Mouse (Mus musculus) heart, adult 2 months (tissue): ENCODE measurements around the gene Olig2. TPM values are rescaled to one million over a fixed set of nuclear protein-coding genes. Genes with fewer than 3 reads are reported as not detected.

Experiments
- DNase-seq, 2 experiments: peaks; one replicate each; pipeline ENCODE4 v3.0.0; 2021
- H3K27ac ChIP-seq: fragments of 200-600 bp; 2 replicates; pipeline ENCODE4 v1.8.1; 2022
- H3K27me3 ChIP-seq: fragments of 200-500 bp; 2 replicates; pipeline ENCODE4 v1.6.1; 2012; ENCODE audit warnings: mild to moderate bottlenecking, low read length, inconsistent platforms, mixed read lengths; ENCODE audit not compliant: control insufficient read depth, insufficient read depth
- H3K36me3 ChIP-seq: fragments of 200-500 bp; 2 replicates; pipeline ENCODE4 v1.6.1; 2012; ENCODE audit warnings: low read length, inconsistent platforms; ENCODE audit not compliant: control insufficient read depth, insufficient read depth
- H3K4me1 ChIP-seq: fragments of 200-500 bp; 2 replicates; pipeline ENCODE4 v1.6.1; 2011; ENCODE audit warnings: low read length; ENCODE audit not compliant: control insufficient read depth, insufficient read depth
- H3K4me3 ChIP-seq: fragments of 200-600 bp; 2 replicates; pipeline ENCODE4 v1.8.1; 2022
- H3K79me2 ChIP-seq: fragments of 200-500 bp; replicated peaks from 2 replicates; pipeline ENCODE4 v1.6.1; 2012; ENCODE audit warnings: mild to moderate bottlenecking, inconsistent platforms, low read length, moderate library complexity, mixed read lengths; ENCODE audit not compliant: control insufficient read depth, insufficient read depth
- H3K9ac ChIP-seq: fragments of 200-500 bp; 2 replicates; pipeline ENCODE4 v1.6.1; 2012; ENCODE audit warnings: low read depth, mild to moderate bottlenecking, control low read depth, inconsistent platforms, low read length, mixed read lengths
- CTCF ChIP-seq: fragments of 200-600 bp; IDR thresholded peaks from 2 replicates; pipeline ENCODE4 v1.8.1; 2022; ENCODE audit warnings: antibody characterized with exemption, mild to moderate bottlenecking, moderate library complexity
- EP300 ChIP-seq: fragments of 200-500 bp; IDR thresholded peaks from 2 replicates; pipeline ENCODE4 v1.6.1; 2011; ENCODE audit warnings: low read depth, low read length, control low read depth; ENCODE audit not compliant: insufficient read depth
- POLR2A ChIP-seq: fragments of 200-500 bp; IDR thresholded peaks from 2 replicates; pipeline ENCODE4 v1.6.1; 2011; ENCODE audit warnings: mild to moderate bottlenecking, low read depth, low read length, control low read depth; ENCODE audit not compliant: insufficient read depth
- WGBS: fragments of 180-500 bp; shearing (Covaris S2); methylation state at CpG from one replicate; pipeline ENCODE4 v1.1.7; 2018; 5-methylcytosine and 5-hydroxymethylcytosine counted together
- intact Hi-C: fragments of 180-260 bp; cut with DNase I; formaldehyde crosslinking; loops from one replicate; pipeline ENCODE4 v1.15.1; 2025
- polyA plus RNA-seq: library from polyadenylated mRNA; depleted of rRNA; stranded (reverse); fragments of >200 nt; gene quantifications from 2 replicates; pipeline ENCODE4 v1.2.3, GENCODE M21; 2012; rRNA removed
- total RNA-seq, 2 experiments: library from RNA; stranded (reverse); gene quantifications; 2 replicates each; pipeline ENCODE4 v1.2.3; 2021

Olig2 gene
- total and polyA plus RNA-seq, 3 experiments: not detected

DNA sequence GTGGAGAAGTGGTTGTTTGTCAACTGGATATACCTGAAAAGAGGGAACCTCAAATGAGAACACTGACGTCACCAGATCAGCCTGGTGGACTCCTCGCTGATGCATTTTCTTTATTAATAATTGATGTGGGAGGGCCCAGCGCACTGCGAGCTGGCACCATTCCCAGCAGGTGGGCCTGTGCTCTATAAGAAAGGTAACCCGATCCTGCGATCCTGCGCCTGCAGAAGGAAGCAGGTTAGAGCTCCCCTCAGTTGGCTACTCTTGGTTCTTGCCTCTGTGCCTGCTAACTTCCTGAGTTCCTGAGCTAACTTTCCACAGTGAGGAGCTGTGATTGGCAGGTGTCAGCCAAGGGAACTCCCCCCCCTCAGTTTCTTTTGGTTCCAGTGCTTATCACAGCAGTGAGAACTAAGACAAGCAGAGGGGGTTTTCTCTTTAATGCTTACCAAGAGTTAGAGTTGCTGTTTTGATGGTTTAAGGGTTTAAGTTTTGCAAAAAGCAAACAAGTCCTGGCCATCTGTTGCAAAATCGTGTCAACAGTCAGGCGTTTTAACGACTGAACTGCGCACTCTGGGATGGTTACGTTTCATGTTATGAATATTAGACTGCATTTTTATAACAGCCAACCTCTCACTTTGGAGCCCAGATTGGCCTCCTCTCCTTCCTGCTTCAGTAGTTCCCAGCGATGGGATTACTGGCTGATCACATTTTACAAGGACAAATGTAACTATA is 43.6 kb downstream of the Olig2 start:
- TF ChIP-seq EP300 (no peak), POLR2A (no peak), CTCF (no peak)
- Histone ChIP-seq H3K9ac (no peak overlapping the region), H3K27ac (no peak overlapping the region), H3K27me3 (peaks cover 20% of the 10 kb centered on the region), H3K4me3 (peak overlapping the region; percentile 22; the same call in 1 of the 2 replicates), H3K36me3 (no peaks in the 10 kb centered on the region), H3K79me2 (no peaks in the 10 kb centered on the region), H3K4me1 (no peaks in the 10 kb centered on the region)
- intact Hi-C loops: no loop called here
- DNase-seq: no peak
- WGBS: 12% methylated on average over 13 of the region's 13 CpGs

DNA sequence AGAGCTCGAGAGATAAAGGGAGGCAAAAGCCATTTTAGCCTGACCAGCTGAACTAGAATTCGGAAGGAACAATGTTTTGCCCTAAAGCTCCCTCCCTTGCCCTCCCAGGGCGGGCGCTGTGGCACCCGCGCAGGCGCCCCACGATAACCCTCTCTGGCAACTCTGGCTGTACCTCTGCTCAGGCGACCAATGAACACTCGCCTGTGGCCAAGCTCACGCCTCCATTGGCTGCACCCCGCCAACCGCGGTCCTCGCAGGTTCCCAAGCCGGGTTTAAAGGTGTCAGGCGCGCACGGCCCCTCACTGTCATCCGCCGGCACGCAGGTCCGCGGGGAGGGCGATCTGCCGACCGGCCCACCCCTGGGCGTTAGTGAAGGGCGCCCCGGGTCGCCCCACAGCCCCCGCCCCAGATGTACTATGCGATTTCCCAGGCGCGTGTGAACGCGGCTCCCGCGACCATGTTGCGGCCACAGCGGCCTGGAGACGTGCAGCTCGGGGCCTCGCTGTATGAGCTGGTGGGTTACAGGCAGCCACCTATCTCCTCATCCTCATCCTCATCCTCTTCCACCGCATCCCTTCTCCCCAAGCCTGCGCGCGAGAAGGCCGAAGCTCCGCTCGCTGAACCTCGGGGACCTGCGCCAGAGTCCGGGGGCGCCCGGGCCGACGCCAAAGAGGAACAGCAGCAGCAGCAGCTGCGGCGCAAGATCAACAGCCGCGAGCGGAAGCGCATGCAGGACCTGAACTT is 44.4 kb downstream of the Olig2 start, which contains the start of gene Olig1:
Olig1 (plus strand) TSS at position 305 of the 744 bp plus-strand sequence.
- DNase-seq: peak; percentile 40 to 56
- Histone ChIP-seq H3K4me3 (peak within 1 kb of the TSS; percentile 22; the same call in 1 of the 2 replicates), H3K27ac (no peak within 1 kb of the TSS), H3K79me2 (no peaks in the 10 kb centered on the region), H3K4me1 (no peaks in the 10 kb centered on the region), H3K27me3 (peaks cover 20% of the 10 kb centered on the region), H3K36me3 (no peaks in the 10 kb centered on the region), H3K9ac (no peak within 1 kb of the TSS)
- intact Hi-C loops: no loop called here
- no peak for TF ChIP-seq EP300
- TF ChIP-seq CTCF: no peak
- under 1% methylated on average over 64 of the region's 64 CpGs for WGBS

DNA sequence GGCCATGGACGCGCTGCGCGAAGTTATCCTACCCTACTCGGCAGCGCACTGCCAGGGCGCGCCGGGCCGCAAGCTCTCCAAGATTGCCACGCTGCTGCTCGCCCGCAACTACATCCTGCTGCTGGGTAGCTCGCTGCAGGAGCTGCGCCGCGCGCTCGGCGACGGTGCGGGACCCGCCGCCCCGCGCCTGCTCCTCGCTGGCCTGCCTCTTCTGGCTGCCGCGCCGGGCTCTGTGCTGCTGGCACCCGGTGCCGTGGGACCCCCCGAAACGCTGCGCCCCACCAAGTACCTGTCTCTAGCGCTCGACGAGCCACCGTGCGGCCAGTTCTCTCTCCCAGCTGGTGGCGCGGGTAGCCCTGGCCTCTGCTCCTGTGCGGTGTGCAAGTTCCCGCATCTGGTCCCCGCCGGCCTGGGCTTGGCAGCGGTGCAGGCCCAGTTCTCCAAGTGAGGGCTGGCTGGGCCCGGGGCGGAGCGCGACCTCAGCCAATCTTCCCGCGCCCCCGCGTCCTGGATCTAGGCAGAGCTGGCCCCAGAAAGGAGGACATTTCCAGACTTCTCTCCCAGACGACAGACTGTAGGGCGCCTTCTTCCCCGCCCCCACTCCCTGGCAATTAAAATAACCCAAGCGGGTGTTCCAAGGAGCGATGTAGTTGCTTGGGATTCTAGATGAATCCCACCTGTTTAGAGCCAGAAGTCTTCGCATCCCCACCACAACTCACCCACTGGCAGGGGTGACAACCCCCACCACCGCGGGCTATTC is 45.1 kb downstream of the Olig2 start:
- Histone ChIP-seq H3K36me3 (no peaks in the 10 kb centered on the region), H3K4me1 (no peaks in the 10 kb centered on the region), H3K79me2 (no peaks in the 10 kb centered on the region), H3K27me3 (peaks cover 20% of the 10 kb centered on the region), H3K9ac (no peak overlapping the region), H3K27ac (no peak overlapping the region), H3K4me3 (peak overlapping the region; percentile 12; the same call in 1 of the 2 replicates)
- DNase-seq: no peak
- intact Hi-C loops: no loop called here
- TF ChIP-seq POLR2A (no peak), CTCF (no peak), EP300 (no peak)
- 1% methylated on average over 63 of the region's 63 CpGs for WGBS

DNA sequence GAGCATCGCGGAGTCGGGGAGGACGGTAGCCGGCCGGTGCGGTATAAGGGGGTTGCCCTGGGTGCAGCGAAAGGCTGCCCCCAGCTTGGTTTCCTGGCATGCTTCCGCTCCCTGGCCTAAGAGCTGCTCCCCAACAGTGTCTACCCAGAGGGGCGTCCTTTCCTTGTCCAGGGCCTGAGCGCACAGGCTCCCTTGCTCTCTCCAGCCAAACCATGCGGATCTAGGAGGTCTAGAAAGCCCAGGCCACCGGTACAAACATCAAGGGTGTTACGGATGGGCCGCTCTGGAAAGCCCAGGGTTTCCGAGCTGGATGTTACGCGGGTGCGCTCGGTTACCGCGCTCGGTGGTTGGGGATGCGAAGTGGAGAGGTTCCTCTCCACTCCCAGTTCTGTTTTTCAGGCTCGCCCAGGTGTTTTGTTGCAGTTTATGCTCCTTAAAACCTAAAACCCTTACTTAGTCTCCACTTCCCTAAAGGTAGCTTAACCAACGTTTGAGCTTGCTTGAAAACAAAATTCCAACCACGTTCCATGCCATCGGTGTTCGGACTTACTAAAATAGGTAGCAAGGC is 45.8 kb downstream of the Olig2 start:
- 2% methylated on average over 29 of the region's 29 CpGs for WGBS
- DNase-seq: no peak
- no peaks in the 10 kb centered on the region for H3K79me2 ChIP-seq
- TF ChIP-seq POLR2A: no peak
- TF ChIP-seq EP300: no peak
- TF ChIP-seq CTCF: no peak
- no peak overlapping the region for H3K4me3 ChIP-seq
- no peak overlapping the region for H3K9ac ChIP-seq
- H3K4me1 ChIP-seq: no peaks in the 10 kb centered on the region
- peaks cover 20% of the 10 kb centered on the region for H3K27me3 ChIP-seq
- no peak overlapping the region for H3K27ac ChIP-seq
- H3K36me3 ChIP-seq: no peaks in the 10 kb centered on the region
- intact Hi-C loops: no loop called here

DNA sequence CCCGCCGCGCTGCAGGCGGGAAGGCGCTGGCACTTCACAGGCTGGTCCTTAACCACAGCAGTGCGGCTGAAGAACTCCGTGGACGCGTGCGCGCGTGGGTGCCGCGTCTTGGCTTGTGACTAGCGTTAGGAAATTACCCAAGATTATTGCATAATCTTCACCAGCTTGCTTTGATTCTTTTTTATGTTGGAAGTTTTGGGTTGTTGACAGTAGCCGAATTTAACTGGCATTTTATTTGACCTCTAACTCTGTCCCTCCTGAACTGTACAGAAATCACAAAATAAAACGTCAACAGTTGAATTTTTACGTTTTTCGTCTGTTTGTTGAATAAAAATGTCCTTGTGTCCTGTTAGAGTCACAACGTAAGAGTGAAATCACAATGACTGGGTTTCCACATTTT is 46.4 kb downstream of the Olig2 start:
- Histone ChIP-seq H3K79me2 (no peaks in the 10 kb centered on the region), H3K9ac (no peak overlapping the region), H3K27ac (no peak overlapping the region), H3K4me1 (no peaks in the 10 kb centered on the region), H3K27me3 (peaks cover 20% of the 10 kb centered on the region), H3K4me3 (no peak overlapping the region), H3K36me3 (no peaks in the 10 kb centered on the region)
- intact Hi-C loops: no loop called here
- 4% methylated on average over 20 of the region's 20 CpGs for WGBS
- TF ChIP-seq EP300: no peak
- TF ChIP-seq POLR2A: no peak
- no peak for TF ChIP-seq CTCF
- no peak for DNase-seq

Other genes with a start within 250 kb of the Olig2 start
- 10 to 100 TPM; 28.7 to 28.9 TPM for gene Synj1, start 214.1 kb upstream of the Olig2 start, total RNA-seq
- 21.2 and 23.4 TPM in 2 replicates for gene Synj1, start 214.1 kb upstream of the Olig2 start, polyA plus RNA-seq
- gene Paxbp1, start 180.9 kb upstream of the Olig2 start, total RNA-seq: 10 to 100 TPM; 11.6 to 12.0 TPM
- 10.2 and 27.2 TPM in 2 replicates for gene Paxbp1, start 180.9 kb upstream of the Olig2 start, polyA plus RNA-seq
- under 1 TPM in 1 of 2 experiments, not detected in 1; 0.14 TPM for gene 4932438H23Rik, start 130.3 kb upstream of the Olig2 start, total RNA-seq
- gene 4932438H23Rik, start 130.3 kb upstream of the Olig2 start, polyA plus RNA-seq: 0.06 and 0.12 TPM in 2 replicates
- gene Olig1, start 44.3 kb downstream of the Olig2 start, total RNA-seq: not detected
- gene Olig1, start 44.3 kb downstream of the Olig2 start, polyA plus RNA-seq: 0.12 and 0.25 TPM in 2 replicates
- gene Ifnar2, start 147.3 kb downstream of the Olig2 start, total RNA-seq: 10 to 100 TPM; 31.2 to 36.0 TPM
- 39.9 and 51.6 TPM in 2 replicates for gene Ifnar2, start 147.3 kb downstream of the Olig2 start, polyA plus RNA-seq
- not detected for gene Gm21970, start 166.3 kb downstream of the Olig2 start, total RNA-seq
- not detected in 2 replicates for gene Gm21970, start 166.3 kb downstream of the Olig2 start, polyA plus RNA-seq
- 100 to 1,000 TPM in 1 of 2 experiments, 10 to 100 TPM in 1; 98.2 to 122 TPM for gene Il10rb, start 180.7 kb downstream of the Olig2 start, total RNA-seq
- gene Il10rb, start 180.7 kb downstream of the Olig2 start, polyA plus RNA-seq: 136 and 182 TPM in 2 replicates